Mouse (Mus musculus): ENCODE data around the gene Esam. TPM values are rescaled to one million over a fixed set of nuclear protein-coding genes. Genes with fewer than 3 reads are reported as not detected.

Gene Esam
- polyA plus RNA-seq (2012; ENCODE audit: insufficient read depth, insufficient read length, missing spikeins), result 0.97 TPM in 1 of 2 replicates, not detected in the other

DNA sequence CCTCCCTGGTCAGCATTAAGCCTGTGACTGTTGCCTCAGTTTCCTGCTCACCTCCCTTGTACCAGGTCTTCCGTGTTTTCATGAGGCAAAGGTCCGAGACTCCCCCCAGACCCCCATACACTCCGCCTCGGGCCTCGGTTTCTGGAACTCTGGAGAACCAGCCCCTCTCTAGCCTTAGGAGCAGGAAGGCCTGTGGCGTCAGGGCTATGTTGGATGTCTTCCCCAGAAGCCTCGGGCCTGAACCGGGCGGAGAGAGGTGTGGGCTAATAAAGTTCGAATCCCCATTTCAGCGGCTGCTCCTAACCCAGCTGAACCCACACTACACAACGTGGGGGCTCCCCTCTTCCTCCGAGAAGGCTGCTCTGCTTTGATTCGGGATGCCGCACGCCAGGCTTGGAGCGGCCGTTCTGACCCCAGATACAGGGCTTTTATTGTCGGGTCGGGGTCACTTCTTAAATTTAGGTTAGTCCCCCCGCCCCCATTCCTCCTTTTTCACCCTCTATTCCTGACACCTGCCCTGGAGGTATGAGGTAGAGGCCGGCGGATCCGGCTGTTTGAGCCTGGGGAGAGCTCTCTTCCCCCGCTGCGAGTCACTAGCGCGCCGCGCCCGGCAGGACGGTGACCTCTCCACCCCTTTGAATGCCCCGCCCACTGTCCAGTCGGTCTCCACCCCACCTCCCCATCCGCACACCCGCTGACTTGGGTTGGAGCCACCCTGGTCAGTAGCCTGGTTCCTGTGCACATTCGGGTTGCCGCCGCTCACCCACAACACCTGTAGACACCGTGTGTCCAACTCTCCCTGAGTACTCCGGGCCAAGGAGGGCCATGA lies at the start of gene Esam:
Esam (plus strand) TSS at position 683 of the 829 bp plus-strand sequence.
- no peak within 1 kb of the TSS for H3K27ac ChIP-seq (ENCODE audit: insufficient read depth, low read depth, low read length)
- peaks cover 7% of the 10 kb centered on the region for H3K4me1 ChIP-seq (ENCODE audit: control insufficient read depth, insufficient read depth, low read length)
- peak within 1 kb of the TSS; percentile 4; the same call in 1 of the 2 replicates for H3K4me3 ChIP-seq (ENCODE audit: insufficient read depth, low read length)
- TF ChIP-seq POLR2A (IDR thresholded peaks at IDR 0.05; ENCODE audit: borderline replicate concordance, low read depth, low read length) (no peak), CTCF (IDR thresholded peaks at IDR 0.05; ENCODE audit: low read depth, low read length) (no peak)

DNA sequence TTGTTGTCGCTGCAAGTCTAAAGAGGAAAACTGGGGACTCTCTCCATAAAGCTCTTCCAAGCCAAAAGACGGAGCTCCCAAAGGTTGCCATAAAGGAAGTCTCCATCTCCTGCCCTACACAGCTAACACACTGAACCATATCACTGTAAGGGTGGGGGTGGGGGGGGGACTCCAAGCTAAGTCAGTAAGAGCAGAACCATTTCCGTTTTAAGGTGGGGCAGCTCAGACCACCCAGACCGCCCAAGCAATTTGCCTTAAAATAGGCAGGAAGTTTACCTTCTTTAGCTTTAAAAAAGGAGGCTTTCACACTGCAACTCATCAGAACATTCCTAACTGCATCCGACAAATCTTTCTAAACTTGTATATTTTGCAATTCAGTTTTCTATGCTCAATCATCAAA lies 42.7 kb upstream of the Esam start:
- no peak overlapping the region for H3K4me3 ChIP-seq (ENCODE audit: insufficient read depth, low read length)
- peaks cover 6% of the 10 kb centered on the region for H3K4me1 ChIP-seq (ENCODE audit: control insufficient read depth, insufficient read depth, low read length)
- no peak for TF ChIP-seq POLR2A (IDR thresholded peaks at IDR 0.05; ENCODE audit: borderline replicate concordance, low read depth, low read length)
- no peak for TF ChIP-seq CTCF (IDR thresholded peaks at IDR 0.05; ENCODE audit: low read depth, low read length)
- no peak overlapping the region for H3K27ac ChIP-seq (ENCODE audit: insufficient read depth, low read depth, low read length)

DNA sequence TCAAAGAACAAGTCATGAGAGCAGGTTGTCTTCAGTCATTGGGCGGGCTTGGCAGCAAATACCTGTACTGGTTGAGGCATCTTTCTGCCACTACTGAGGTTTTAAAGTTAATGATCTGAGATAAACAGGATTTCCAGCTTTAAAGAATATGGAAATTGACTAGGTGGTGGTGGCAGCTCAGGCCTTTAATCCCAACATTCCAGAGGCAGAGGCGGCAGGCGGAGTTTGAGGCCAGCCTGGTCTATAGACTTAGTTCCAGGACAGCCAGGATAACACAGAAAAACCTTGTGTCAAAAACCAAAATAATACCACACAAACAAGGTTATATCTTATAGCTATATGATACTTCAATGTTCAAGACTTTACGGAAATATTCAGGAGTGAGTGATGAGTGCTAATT lies 39.8 kb upstream of the Esam start:
- H3K4me1 ChIP-seq (ENCODE audit: control insufficient read depth, insufficient read depth, low read length), result peaks cover 11% of the 10 kb centered on the region
- TF ChIP-seq POLR2A (IDR thresholded peaks at IDR 0.05; ENCODE audit: borderline replicate concordance, low read depth, low read length) (no peak), CTCF (IDR thresholded peaks at IDR 0.05; ENCODE audit: low read depth, low read length) (no peak)
- H3K4me3 ChIP-seq (ENCODE audit: insufficient read depth, low read length), result peak overlapping the region; percentile 75
- H3K27ac ChIP-seq (ENCODE audit: insufficient read depth, low read depth, low read length), result peak overlapping the region; percentile 93

DNA sequence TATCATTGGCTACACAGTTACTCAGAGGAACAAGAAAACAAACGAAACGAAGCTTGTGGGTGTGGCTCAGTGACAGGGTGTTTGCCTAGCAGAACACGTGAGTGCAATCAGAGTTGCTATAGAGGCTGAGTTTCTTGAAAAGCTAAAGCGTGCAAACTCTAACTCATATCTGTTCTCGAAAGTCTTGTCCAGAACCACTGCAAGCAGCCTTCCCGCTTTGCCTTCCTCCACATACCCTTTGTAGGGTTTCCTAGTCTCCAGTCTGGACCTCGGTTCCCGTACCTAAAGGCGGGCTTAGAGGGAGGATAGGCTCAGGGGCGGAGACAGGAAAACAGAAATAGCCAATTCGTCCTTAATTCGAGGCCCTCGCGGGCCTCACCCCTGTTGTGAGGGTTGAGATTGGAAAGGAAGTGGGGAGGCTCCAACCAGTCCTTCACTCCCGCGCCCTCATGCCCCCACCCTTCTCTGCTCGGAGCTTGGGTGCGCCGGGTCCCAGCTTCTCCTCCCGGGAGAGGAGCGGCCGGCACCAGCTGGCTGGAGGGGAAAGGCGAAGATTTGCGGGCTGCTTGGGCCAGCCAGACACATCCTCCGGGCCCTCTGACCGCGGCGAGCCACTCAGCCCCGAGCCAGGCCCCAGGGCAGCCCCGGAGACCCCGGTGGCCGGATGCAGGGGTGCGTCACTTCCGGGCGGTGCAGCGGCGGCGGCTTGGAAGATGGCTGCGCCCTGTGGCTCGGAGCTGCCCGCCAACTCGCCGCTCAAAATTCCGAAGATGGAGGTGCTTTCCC lies 39.1 kb upstream of the Esam start, which contains the start of gene Msantd2:
Msantd2 (plus strand) TSS at position 709 of the 786 bp plus-strand sequence.
- Histone ChIP-seq H3K4me3 (ENCODE audit: insufficient read depth, low read length) (peak within 1 kb of the TSS; percentile 75), H3K27ac (ENCODE audit: insufficient read depth, low read depth, low read length) (peak within 1 kb of the TSS; percentile 93)
- TF ChIP-seq POLR2A (IDR thresholded peaks at IDR 0.05; ENCODE audit: borderline replicate concordance, low read depth, low read length) (0 out of 2 replicates have a peak, but pooled peaks have one; percentile 11), CTCF (IDR thresholded peaks at IDR 0.05; ENCODE audit: low read depth, low read length) (no peak)

DNA sequence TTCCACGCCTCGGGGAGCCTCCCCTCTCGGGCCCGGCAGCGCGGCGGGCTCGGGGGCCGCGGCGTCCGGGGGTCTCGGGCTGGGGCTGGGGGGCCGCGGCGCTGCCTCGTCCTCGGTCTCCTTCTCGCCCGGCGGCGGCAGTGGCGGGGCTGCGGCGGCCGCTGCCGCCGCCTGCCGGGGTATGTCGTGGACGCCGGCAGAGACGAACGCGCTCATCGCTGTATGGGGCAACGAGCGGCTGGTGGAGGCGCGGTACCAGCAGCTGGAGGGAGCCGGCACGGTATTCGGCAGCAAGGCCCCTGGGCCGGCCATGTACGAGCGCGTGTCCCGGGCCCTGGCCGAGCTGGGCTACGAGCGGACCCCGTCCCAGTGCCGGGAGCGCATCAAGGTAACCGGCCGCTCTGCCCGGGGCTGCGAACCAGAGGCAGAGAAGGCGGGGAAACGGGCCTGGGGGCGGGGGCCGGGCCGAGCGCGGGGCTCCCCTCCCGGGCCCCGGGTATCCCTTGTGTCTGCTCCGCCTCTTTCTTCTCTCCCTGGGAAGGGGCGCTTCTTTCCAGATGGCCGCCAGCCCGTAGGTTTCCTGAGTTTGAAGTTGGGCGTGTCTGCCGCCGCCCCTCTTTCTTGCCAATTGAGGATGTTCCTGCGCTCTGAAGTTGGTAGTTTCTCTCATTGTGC lies 38.3 kb upstream of the Esam start:
- H3K27ac ChIP-seq (ENCODE audit: insufficient read depth, low read depth, low read length), result peak overlapping the region; percentile 93
- H3K4me3 ChIP-seq (ENCODE audit: insufficient read depth, low read length), result peak overlapping the region; percentile 75
- TF ChIP-seq CTCF (IDR thresholded peaks at IDR 0.05; ENCODE audit: low read depth, low read length), result no peak
- no peak for TF ChIP-seq POLR2A (IDR thresholded peaks at IDR 0.05; ENCODE audit: borderline replicate concordance, low read depth, low read length)
- peaks cover 12% of the 10 kb centered on the region for H3K4me1 ChIP-seq (ENCODE audit: control insufficient read depth, insufficient read depth, low read length)

More for the DNA sequence above, 39.1 kb upstream of the Esam start, which contains the start of gene Msantd2:
- peaks cover 12% of the 10 kb centered on the region for H3K4me1 ChIP-seq (ENCODE audit: control insufficient read depth, insufficient read depth, low read length)

DNA sequence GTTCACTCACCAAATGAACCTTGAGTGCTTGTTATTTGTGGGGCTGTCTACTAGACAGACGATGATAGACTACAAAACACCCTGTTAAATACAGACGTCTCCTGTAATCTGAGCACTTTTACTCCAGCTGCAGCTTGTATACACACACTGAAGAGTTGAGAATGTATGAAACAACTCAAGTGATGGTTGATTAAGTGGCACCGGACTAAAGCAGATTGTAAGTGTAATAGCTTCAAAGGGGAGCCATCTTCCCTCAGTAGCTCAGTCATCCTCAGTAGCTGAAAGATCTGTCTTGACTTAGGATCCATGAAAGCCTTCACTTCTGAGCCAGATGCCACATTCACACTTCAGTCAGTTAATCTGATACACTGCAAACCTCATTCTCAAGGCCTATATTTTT lies 32.1 kb upstream of the Esam start:
- Histone ChIP-seq H3K27ac (ENCODE audit: insufficient read depth, low read depth, low read length) (no peak overlapping the region), H3K4me3 (ENCODE audit: insufficient read depth, low read length) (no peak overlapping the region), H3K4me1 (ENCODE audit: control insufficient read depth, insufficient read depth, low read length) (peaks cover 8% of the 10 kb centered on the region)
- no peak for TF ChIP-seq POLR2A (IDR thresholded peaks at IDR 0.05; ENCODE audit: borderline replicate concordance, low read depth, low read length)
- no peak for TF ChIP-seq CTCF (IDR thresholded peaks at IDR 0.05; ENCODE audit: low read depth, low read length)

DNA sequence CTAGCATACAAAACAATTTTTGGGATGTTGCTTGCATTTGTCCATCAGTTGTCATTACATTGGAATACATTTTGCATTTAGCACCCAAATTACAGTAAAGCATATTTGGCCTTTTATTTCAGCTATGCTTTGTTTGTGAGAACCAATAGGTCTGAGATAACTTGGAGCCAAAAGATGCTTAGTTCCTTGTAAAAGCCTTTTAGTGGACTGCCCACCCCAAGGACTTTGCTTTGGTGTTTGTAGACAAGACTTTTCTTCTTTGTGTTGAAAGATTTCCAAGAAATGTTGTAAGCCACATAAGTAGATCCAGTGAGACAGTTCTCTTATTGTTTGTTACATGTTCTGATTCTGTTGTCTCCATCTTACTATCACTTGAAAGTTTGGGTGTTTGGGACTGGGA lies 31.6 kb upstream of the Esam start:
- H3K27ac ChIP-seq (ENCODE audit: insufficient read depth, low read depth, low read length), result no peak overlapping the region
- no peak for TF ChIP-seq CTCF (IDR thresholded peaks at IDR 0.05; ENCODE audit: low read depth, low read length)
- no peak overlapping the region for H3K4me3 ChIP-seq (ENCODE audit: insufficient read depth, low read length)
- peaks cover 8% of the 10 kb centered on the region for H3K4me1 ChIP-seq (ENCODE audit: control insufficient read depth, insufficient read depth, low read length)

DNA sequence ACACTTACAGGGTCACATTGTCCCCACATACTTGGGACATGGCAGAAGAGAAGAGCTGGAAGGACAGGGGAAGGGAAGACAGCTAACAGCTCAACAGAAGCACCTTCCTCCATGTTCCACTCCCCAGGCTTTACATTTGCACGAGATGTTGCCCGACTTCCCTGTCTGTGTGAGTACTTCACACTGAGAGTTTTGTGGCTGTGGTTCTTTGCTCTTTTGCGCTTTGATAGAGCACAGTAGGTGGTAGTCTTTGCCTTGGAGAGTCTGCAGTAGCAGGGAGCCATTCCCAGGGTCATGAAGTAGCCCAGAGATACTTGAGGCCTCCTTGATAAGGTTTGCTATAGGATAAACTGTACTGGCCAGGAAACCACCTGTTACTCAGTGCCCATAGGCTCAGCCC lies 27.7 kb upstream of the Esam start:
- no peak overlapping the region for H3K27ac ChIP-seq (ENCODE audit: insufficient read depth, low read depth, low read length)
- TF ChIP-seq POLR2A (IDR thresholded peaks at IDR 0.05; ENCODE audit: borderline replicate concordance, low read depth, low read length), result no peak
- no peak for TF ChIP-seq CTCF (IDR thresholded peaks at IDR 0.05; ENCODE audit: low read depth, low read length)
- peaks cover 7% of the 10 kb centered on the region for H3K4me1 ChIP-seq (ENCODE audit: control insufficient read depth, insufficient read depth, low read length)
- H3K4me3 ChIP-seq (ENCODE audit: insufficient read depth, low read length), result no peak overlapping the region

DNA sequence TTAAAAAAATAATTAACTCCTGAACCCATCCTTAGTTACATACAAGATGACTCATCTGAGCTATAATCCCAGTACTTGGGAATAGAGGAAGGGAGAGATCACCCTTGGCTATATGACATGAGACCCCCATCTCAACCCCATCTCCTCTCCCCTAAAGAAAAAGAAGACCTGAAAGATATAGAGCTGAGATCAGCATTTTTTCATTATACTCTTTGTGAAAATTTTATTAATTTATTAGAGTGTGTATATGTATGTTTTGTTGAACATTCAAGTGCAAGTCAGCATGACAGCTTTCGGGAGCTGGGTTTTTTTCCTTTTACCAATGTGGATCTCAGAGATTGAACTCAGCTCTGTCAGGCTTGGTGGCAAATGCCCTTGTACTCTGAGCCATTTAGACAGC lies 26.7 kb upstream of the Esam start:
- no peak overlapping the region for H3K4me3 ChIP-seq (ENCODE audit: insufficient read depth, low read length)
- peaks cover 7% of the 10 kb centered on the region for H3K4me1 ChIP-seq (ENCODE audit: control insufficient read depth, insufficient read depth, low read length)
- H3K27ac ChIP-seq (ENCODE audit: insufficient read depth, low read depth, low read length), result no peak overlapping the region
- TF ChIP-seq CTCF (IDR thresholded peaks at IDR 0.05; ENCODE audit: low read depth, low read length) (no peak), POLR2A (IDR thresholded peaks at IDR 0.05; ENCODE audit: borderline replicate concordance, low read depth, low read length) (no peak)
